In the genomic region with DNA sequence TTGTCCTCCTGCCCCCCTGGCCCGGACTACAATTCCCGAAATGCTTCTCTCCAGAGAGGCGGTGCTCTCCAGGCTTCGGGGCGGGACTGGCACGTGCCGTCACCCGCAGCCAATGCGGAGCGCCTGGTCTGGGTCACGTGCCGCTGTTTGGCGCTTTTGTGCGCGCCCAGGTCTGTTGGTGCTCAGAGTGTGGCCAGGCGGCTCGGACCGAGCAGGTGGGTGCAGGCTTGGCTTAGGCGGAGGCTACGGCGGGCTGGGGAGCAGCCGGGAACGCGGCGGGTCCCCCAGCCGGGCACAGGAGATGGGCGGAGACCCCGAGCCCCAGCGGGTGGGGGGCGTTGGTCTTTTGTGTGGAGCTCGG, we compare ENCODE assay signal across 7 mouse cellular contexts. TPM values are rescaled to one million over a fixed set of nuclear protein-coding genes. Genes with fewer than 3 reads are reported as not detected.
DNase-seq lines count a peak whose midpoint lies in the region; ATAC-seq lines count a peak whose summit lies in the region.

A gene (plus strand): TSS at position 106 of the 361 bp plus-strand sequence.

- intact Hi-C loops in gastrocnemius, postnatal 36 days (cut with DNase I) = loop anchor here (2.0 kb wide), 1 partner anchor 71 kb away; a partner anchor contains a TSS
- intact Hi-C loops in left cerebral cortex, postnatal 36 days (cut with DNase I) = loop anchor here (2.0 kb wide), 1 partner anchor 71 kb away; a partner anchor contains a TSS

- no peaks in the 10 kb centered on the region for H3K27me3 ChIP-seq in intestine, embryonic 16.5 days (replicated peaks; ENCODE audit: control insufficient read depth, insufficient read depth, low read length)
- H3K27me3 ChIP-seq in midbrain, embryonic 11.5 days (ENCODE audit: control insufficient read depth, insufficient read depth, low read length) = no peaks in the 10 kb centered on the region

- H3K27ac ChIP-seq in intestine, embryonic 16.5 days (ENCODE audit: low read length) = peak within 1 kb of the TSS; percentile 91
- H3K27ac ChIP-seq in midbrain, embryonic 11.5 days (ENCODE audit: low read depth, low read length) = peak within 1 kb of the TSS; percentile 95

- WGBS in intestine, embryonic 16.5 days = under 1% methylated on average over 31 of the region's 31 CpGs
- WGBS in midbrain, embryonic 11.5 days = 0% methylated on average over 30 of the region's 31 CpGs

- peak within 1 kb of the TSS; percentile 94 for H3K4me3 ChIP-seq in intestine, embryonic 16.5 days (ENCODE audit: low read length)
- H3K4me3 ChIP-seq in midbrain, embryonic 11.5 days (ENCODE audit: low read depth, low read length) = peak within 1 kb of the TSS; percentile 67

- peak within 1 kb of the TSS; percentile 89 for H3K9ac ChIP-seq in intestine, embryonic 16.5 days (ENCODE audit: low read depth, low read length)
- H3K9ac ChIP-seq in midbrain, embryonic 11.5 days (ENCODE audit: low read length) = peak within 1 kb of the TSS; percentile 97

- peaks cover 5% of the 10 kb centered on the region; the same call in 1 of the 2 replicates for H3K4me1 ChIP-seq in intestine, embryonic 16.5 days (ENCODE audit: control insufficient read depth, insufficient read depth, low read length)
- peaks cover 24% of the 10 kb centered on the region for H3K4me1 ChIP-seq in midbrain, embryonic 11.5 days (ENCODE audit: control insufficient read depth, insufficient read depth, low read length)

- DNase-seq in adrenal gland, adult 18-20 months (ENCODE audit: low spot score in 2 of 2) = peak; percentile 85 to 88
- DNase-seq in embryo, embryonic 11 days = peak; percentile 99
- peak; percentile 85 to 87 for DNase-seq in gastrocnemius, postnatal 36 days
- DNase-seq in left cerebral cortex, postnatal 36 days (ENCODE audit: low spot score in 2 of 2) = peak; percentile 95 to 96
- DNase-seq in midbrain, embryonic 11.5 days (ENCODE audit: low spot score, missing footprints) = peak; percentile 99
- peak; percentile 83 for DNase-seq in skeletal muscle tissue, adult 2 months (ENCODE audit: low read depth, low spot score)

- peak; percentile 96 for ATAC-seq in intestine, embryonic 16.5 days
- peak; percentile 93 for ATAC-seq in midbrain, embryonic 11.5 days (ENCODE audit: low FRiP score)

- peak within 1 kb of the TSS; percentile 97 for H3K4me2 ChIP-seq in intestine, embryonic 16.5 days (ENCODE audit: low read depth, low read length)
- peak within 1 kb of the TSS; percentile 97 for H3K4me2 ChIP-seq in midbrain, embryonic 11.5 days

- no peaks in the 10 kb centered on the region for H3K9me3 ChIP-seq in intestine, embryonic 16.5 days (ENCODE audit: control insufficient read depth, low read length)
- no peaks in the 10 kb centered on the region for H3K9me3 ChIP-seq in midbrain, embryonic 11.5 days (ENCODE audit: control insufficient read depth, low read length)

- peaks cover 12% of the 10 kb centered on the region for H3K36me3 ChIP-seq in intestine, embryonic 16.5 days (ENCODE audit: control insufficient read depth, insufficient read depth, low read length)
- peaks cover 12% of the 10 kb centered on the region for H3K36me3 ChIP-seq in midbrain, embryonic 11.5 days (ENCODE audit: control insufficient read depth, insufficient read depth, low read length)

RNA-seq across cellular contexts. Expression of the gene that starts here (rescaled TPM):
- total RNA-seq in adrenal gland, adult 18-20 months (2021) = 10 to 100 TPM; 24.8 to 25.6 TPM
- total RNA-seq in gastrocnemius, postnatal 36 days (2021) = 1 to 10 TPM; 8.0 TPM
- polyA plus RNA-seq in intestine, embryonic 16.5 days (2015; fragmentation: Nextera tagmentation; extraction: Ambion mirVana) = 982 and 1,127 TPM in 2 replicates
- total RNA-seq in left cerebral cortex, postnatal 36 days (2021) = 1,000 to 10,000 TPM; 1,022 to 1,141 TPM
- polyA plus RNA-seq in midbrain, embryonic 11.5 days (2014; fragmentation: Nextera tagmentation; extraction: Ambion mirVana) = 4,454 and 4,703 TPM in 2 replicates

Comparison
In these comparisons a context has a peak if more than half of its experiments do, and no peak if none do; other contexts are left out.
1. Peak in every context shown above with its lines: DNase-seq, ATAC-seq, H3K4me3 ChIP-seq and H3K27ac ChIP-seq.
2. RNA of the gene that starts here (total RNA-seq): 1,022 to 1,141 TPM in left cerebral cortex, postnatal 36 days; 24.8 to 25.6 TPM in adrenal gland, adult 18-20 months and 8.0 TPM in gastrocnemius, postnatal 36 days; every median in the first group is over 10 times any median in the second.